Mouse (Mus musculus) adrenal gland, adult 2 months (tissue): Measurements from ENCODE around the gene Eid2b. TPM values are rescaled to one million over a fixed set of nuclear protein-coding genes. Genes with fewer than 3 reads are reported as not detected.
"Not testable (repeated sequence)": the region's sequence is repeated elsewhere in the genome, so short reads cannot be mapped to it uniquely, and the experiment has no call there.

Experiments
- DNase-seq: peaks from one replicate; pipeline ENCODE4 v3.0.0; 2021
- long read RNA-seq: library from polyadenylated mRNA; stranded (forward); transcript quantifications from one replicate; pipeline ENCODE4 v2.0.0, GENCODE M21; 2021
- polyA plus RNA-seq: library from polyadenylated mRNA; depleted of rRNA; stranded (reverse); fragments of >200 nt; gene quantifications from 2 replicates; pipeline ENCODE4 v1.2.3, GENCODE M21; 2012; rRNA removed
- total RNA-seq, 2 experiments: library from RNA; stranded (reverse); gene quantifications; 2 replicates each; pipeline ENCODE4 v1.2.3; 2021

Gene Eid2b
- total RNA-seq (10 to 100 TPM in 1 of 2 experiments, 1 to 10 TPM in 1; 9.1 to 17.6 TPM), polyA plus RNA-seq (44.8 and 49.6 TPM in 2 replicates)
- long read RNA-seq, transcript Eid2b-201 (1 exons, 1,751 nt) = major isoform, 21 of 21 reads
- long read RNA-seq, partial matches to known transcripts = 0 of 21 reads
- long read RNA-seq, other reads (novel, unspliced or antisense) = 0 of 21 reads

GRCm38 (mm10) chr7:28277615-28278278 is at the start of gene Eid2b:
Gene Eid2b, plus strand, starts transcription at chr7:28277739.
- peak; percentile 96 for DNase-seq

GRCm38 (mm10) chr7:28243943-28244342 is 33.6 kb upstream of the Eid2b start:
- DNase-seq = not testable (repeated sequence)

GRCm38 (mm10) chr7:28248957-28249356 is 28.6 kb upstream of the Eid2b start:
- DNase-seq = no peak

GRCm38 (mm10) chr7:28251976-28252375 is 25.6 kb upstream of the Eid2b start:
- DNase-seq = no peak

GRCm38 (mm10) chr7:28254591-28254990 is 22.9 kb upstream of the Eid2b start:
- DNase-seq = no peak

GRCm38 (mm10) chr7:28255476-28255875 is 22.1 kb upstream of the Eid2b start:
- DNase-seq = no peak

GRCm38 (mm10) chr7:28262861-28263260 is 14.7 kb upstream of the Eid2b start:
- no peak for DNase-seq

- peak; percentile 69 for DNase-seq
Measured at GRCm38 (mm10) chr7:28263786-28264185, 13.8 kb upstream of the Eid2b start.

- DNase-seq = no peak
Measured at GRCm38 (mm10) chr7:28265391-28265790, 12.1 kb upstream of the Eid2b start.

- peak; percentile 91 for DNase-seq
Measured at GRCm38 (mm10) chr7:28267129-28268041, 10.2 kb upstream of the Eid2b start, which contains the start of gene Eid2. Gene Eid2, plus strand, starts transcription at chr7:28267881.

- peak; percentile 84 for DNase-seq
Measured at GRCm38 (mm10) chr7:28268042-28268531, 9.5 kb upstream of the Eid2b start.

GRCm38 (mm10) chr7:28268576-28268975 is 9.0 kb upstream of the Eid2b start:
- DNase-seq = no peak

- DNase-seq = no peak
Measured at GRCm38 (mm10) chr7:28269355-28269754, 8.2 kb upstream of the Eid2b start.

GRCm38 (mm10) chr7:28271761-28272160 is 5.8 kb upstream of the Eid2b start:
- no peak for DNase-seq

GRCm38 (mm10) chr7:28277237-28277614 is 313 bp upstream of the Eid2b start:
- no peak for DNase-seq

- no peak for DNase-seq
Measured at GRCm38 (mm10) chr7:28278279-28278652, 727 bp downstream of the Eid2b start.

GRCm38 (mm10) chr7:28280630-28281029 is 3.1 kb downstream of the Eid2b start:
- no peak for DNase-seq

- DNase-seq = no peak
Measured at GRCm38 (mm10) chr7:28290165-28290564, 12.6 kb downstream of the Eid2b start.

GRCm38 (mm10) chr7:28290638-28291590 is 13.4 kb downstream of the Eid2b start, which contains the start of gene Selenov:
Gene Selenov, minus strand, starts transcription at chr7:28291186.
- DNase-seq = peak; percentile 54

- DNase-seq = peak; percentile 83
Measured at GRCm38 (mm10) chr7:28294481-28294880, 16.9 kb downstream of the Eid2b start.
